Comparison of ENCODE assay signal across 8 mouse cellular contexts in the genomic region with DNA sequence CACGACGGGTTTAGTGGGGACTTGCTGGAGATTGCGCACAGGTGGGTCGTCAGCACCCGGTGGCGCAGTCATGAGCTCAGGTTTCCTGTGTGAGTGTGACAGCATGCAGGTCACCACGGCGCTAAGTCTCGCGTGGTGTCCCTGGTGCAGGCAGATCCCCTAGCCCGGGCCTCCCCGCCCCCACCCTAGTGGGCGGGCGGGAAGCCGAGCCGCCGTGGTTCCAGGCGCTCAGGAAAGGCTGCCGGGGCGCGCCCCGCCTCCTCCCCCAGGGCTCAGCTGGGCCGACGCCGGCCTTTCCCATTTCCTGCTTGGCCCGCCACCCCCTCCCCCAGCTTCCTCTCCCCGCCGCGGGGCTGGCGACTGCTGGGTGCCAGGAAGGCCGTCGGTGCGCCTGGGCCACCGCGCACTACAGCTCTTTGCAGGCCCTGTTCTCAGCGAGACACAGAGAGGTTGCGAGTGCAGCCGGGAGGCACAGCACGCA. TPM values are rescaled to one million over a fixed set of nuclear protein-coding genes. Genes with fewer than 3 reads are reported as not detected.
DNase-seq lines count a peak whose midpoint lies in the region; ATAC-seq lines count a peak whose summit lies in the region.

No protein-coding gene starts in this region.

- under 1% methylated on average over 29 of the region's 39 CpGs for WGBS in hindbrain, embryonic 16.5 days
- WGBS in limb, embryonic 10.5 days: under 1% methylated on average over 39 of the region's 39 CpGs
- WGBS in midbrain, embryonic 10.5 days: 1% methylated on average over 39 of the region's 39 CpGs

- no peaks in the 10 kb centered on the region for H3K36me3 ChIP-seq in hindbrain, embryonic 16.5 days (ENCODE audit: control insufficient read depth, insufficient read depth, low read length)
- peaks cover 21% of the 10 kb centered on the region for H3K36me3 ChIP-seq in limb, embryonic 10.5 days
- 0 out of 2 replicates have a peak, but pooled peaks cover 7% of the 10 kb centered on the region for H3K36me3 ChIP-seq in midbrain, embryonic 10.5 days

- ATAC-seq in cerebellum, adult (ENCODE audit: insufficient number of reproducible peaks, low FRiP score, low TSS enrichment): no peak
- peak; percentile 35 for ATAC-seq in hindbrain, embryonic 16.5 days

- peak overlapping the region; percentile 39 for H3K4me3 ChIP-seq in hindbrain, embryonic 16.5 days (ENCODE audit: low read length)
- H3K4me3 ChIP-seq in limb, embryonic 10.5 days: peak overlapping the region; percentile 87
- peak overlapping the region; percentile 76 for H3K4me3 ChIP-seq in midbrain, embryonic 10.5 days

- peaks cover 46% of the 10 kb centered on the region for H3K4me1 ChIP-seq in hindbrain, embryonic 16.5 days (ENCODE audit: control insufficient read depth, insufficient read depth, low read depth, low read length)
- H3K4me1 ChIP-seq in limb, embryonic 10.5 days: peaks cover 73% of the 10 kb centered on the region
- peaks cover 82% of the 10 kb centered on the region for H3K4me1 ChIP-seq in midbrain, embryonic 10.5 days

- H3K4me2 ChIP-seq in hindbrain, embryonic 16.5 days (ENCODE audit: low read length): peak overlapping the region; percentile 81

- no peaks in the 10 kb centered on the region for H3K27me3 ChIP-seq in hindbrain, embryonic 16.5 days (replicated peaks; ENCODE audit: control insufficient read depth, insufficient read depth, low read length)
- H3K27me3 ChIP-seq in limb, embryonic 10.5 days (ENCODE audit: low read depth, poor library complexity, severe bottlenecking): no peaks in the 10 kb centered on the region
- H3K27me3 ChIP-seq in midbrain, embryonic 10.5 days (ENCODE audit: low read depth, poor library complexity, severe bottlenecking): peaks cover 25% of the 10 kb centered on the region

- peak overlapping the region; percentile 58 for H3K9ac ChIP-seq in hindbrain, embryonic 16.5 days (ENCODE audit: low read depth, low read length)

- peak; percentile 50 for DNase-seq in cerebellum, adult 11 months
- peak; percentile 45 for DNase-seq in cerebellum, adult 9-10 months
- peak; percentile 78 to 87 for DNase-seq in gastrocnemius, adult 8-10 months (ENCODE audit: low spot score in 2 of 2)
- peak; percentile 95 for DNase-seq in limb, embryonic 10.5 days (ENCODE audit: low spot score)
- DNase-seq in midbrain, embryonic 10.5 days (ENCODE audit: low spot score): peak; percentile 85
- DNase-seq in right cerebral cortex, postnatal 4 days: peak; percentile 73

- H3K27ac ChIP-seq in hindbrain, embryonic 16.5 days (ENCODE audit: low read depth, low read length): peak overlapping the region; percentile 87
- peak overlapping the region; percentile 99 for H3K27ac ChIP-seq in limb, embryonic 10.5 days
- peak overlapping the region; percentile 92 for H3K27ac ChIP-seq in midbrain, embryonic 10.5 days (replicated peaks)

- no peaks in the 10 kb centered on the region for H3K9me3 ChIP-seq in hindbrain, embryonic 16.5 days (ENCODE audit: control insufficient read depth, low read length)
- H3K9me3 ChIP-seq in limb, embryonic 10.5 days (replicated peaks): no peaks in the 10 kb centered on the region
- no peaks in the 10 kb centered on the region for H3K9me3 ChIP-seq in midbrain, embryonic 10.5 days (replicated peaks)

RNA-seq across cellular contexts. Expression of a gene that starts 0.7 kb away (rescaled TPM):
- 10 to 100 TPM in 3 of 4 experiments, 1 to 10 TPM in 1; 8.5 to 19.2 (median 10.4) TPM for total RNA-seq in gastrocnemius, adult 8-10 months (2022)
- polyA plus RNA-seq in hindbrain, embryonic 16.5 days (2015; fragmentation: Nextera tagmentation; extraction: Ambion mirVana): 148 and 157 TPM in 2 replicates
- 164 and 182 TPM in 2 replicates for polyA plus RNA-seq in limb, embryonic 10.5 days (2016; fragmentation: Nextera tagmentation; extraction: Ambion mirVana)
- 73.3 and 78.8 TPM in 2 replicates for polyA plus RNA-seq in midbrain, embryonic 10.5 days (2016; fragmentation: Nextera tagmentation; extraction: Ambion mirVana)

RNA-seq across cellular contexts. Expression of a gene that starts 6.5 kb away (rescaled TPM):
- total RNA-seq in gastrocnemius, adult 8-10 months (2022): under 1 TPM in 3 of 4 experiments, not detected in 1; 0.17 to 0.49 (median 0.22) TPM
- 1.1 and 1.6 TPM in 2 replicates for polyA plus RNA-seq in hindbrain, embryonic 16.5 days (2015; fragmentation: Nextera tagmentation; extraction: Ambion mirVana)
- 0.38 and 0.64 TPM in 2 replicates for polyA plus RNA-seq in limb, embryonic 10.5 days (2016; fragmentation: Nextera tagmentation; extraction: Ambion mirVana)
- polyA plus RNA-seq in midbrain, embryonic 10.5 days (2016; fragmentation: Nextera tagmentation; extraction: Ambion mirVana): 1.1 and 1.2 TPM in 2 replicates

RNA-seq across cellular contexts. Expression of a gene that starts 15.2 kb away (rescaled TPM):
- 1 to 10 TPM; 1.9 to 3.4 (median 2.4) TPM for total RNA-seq in gastrocnemius, adult 8-10 months (2022)
- polyA plus RNA-seq in hindbrain, embryonic 16.5 days (2015; fragmentation: Nextera tagmentation; extraction: Ambion mirVana): 150 and 164 TPM in 2 replicates
- 214 and 225 TPM in 2 replicates for polyA plus RNA-seq in limb, embryonic 10.5 days (2016; fragmentation: Nextera tagmentation; extraction: Ambion mirVana)
- polyA plus RNA-seq in midbrain, embryonic 10.5 days (2016; fragmentation: Nextera tagmentation; extraction: Ambion mirVana): 126 and 137 TPM in 2 replicates

RNA-seq across cellular contexts. Expression of a gene that starts 22.8 kb away (rescaled TPM):
- under 1 TPM in 1 of 4 experiments, not detected in 3; 0.24 TPM for total RNA-seq in gastrocnemius, adult 8-10 months (2022)
- polyA plus RNA-seq in hindbrain, embryonic 16.5 days (2015; fragmentation: Nextera tagmentation; extraction: Ambion mirVana): 0.11 and 0.48 TPM in 2 replicates
- not detected in 2 replicates for polyA plus RNA-seq in limb, embryonic 10.5 days (2016; fragmentation: Nextera tagmentation; extraction: Ambion mirVana)
- not detected in 2 replicates for polyA plus RNA-seq in midbrain, embryonic 10.5 days (2016; fragmentation: Nextera tagmentation; extraction: Ambion mirVana)

RNA-seq across cellular contexts. Expression of a gene that starts 50.8 kb away (rescaled TPM):
- 10 to 100 TPM; 13.6 to 19.0 (median 15.7) TPM for total RNA-seq in gastrocnemius, adult 8-10 months (2022)
- polyA plus RNA-seq in hindbrain, embryonic 16.5 days (2015; fragmentation: Nextera tagmentation; extraction: Ambion mirVana): 78.3 and 87.6 TPM in 2 replicates
- 44.7 and 45.0 TPM in 2 replicates for polyA plus RNA-seq in limb, embryonic 10.5 days (2016; fragmentation: Nextera tagmentation; extraction: Ambion mirVana)
- 51.8 and 89.7 TPM in 2 replicates for polyA plus RNA-seq in midbrain, embryonic 10.5 days (2016; fragmentation: Nextera tagmentation; extraction: Ambion mirVana)

Comparison
In these comparisons a context has a peak if more than half of its experiments do, and no peak if none do; other contexts are left out.
1. DNase-seq: peak in every context shown above with its lines; median percentile 95 in limb, embryonic 10.5 days; 85 in midbrain, embryonic 10.5 days; 82 in gastrocnemius, adult 8-10 months; 73 in right cerebral cortex, postnatal 4 days; 50 in cerebellum, adult 11 months; 45 in cerebellum, adult 9-10 months.